Mouse (Mus musculus) forebrain, embryonic 13.5 days (tissue): ENCODE measurements around the gene Gm17535. TPM values are rescaled to one million over a fixed set of nuclear protein-coding genes. Genes with fewer than 3 reads are reported as not detected.
"Not testable (repeated sequence)": the region's sequence is repeated elsewhere in the genome, so short reads cannot be mapped to it uniquely, and the experiment has no call there.

ENCODE experiments used
- ATAC-seq: fragments of 200-750 bp; cut with Nextera tagmentation; 2 replicates; pipeline ENCODE4 v1.8.0; 2017
- H3K27ac ChIP-seq: fragments of 300-500 bp; sonication (generic); 2 replicates; pipeline ENCODE4 v1.5.1; 2015; ENCODE audit warnings: inconsistent platforms, mild to moderate bottlenecking, moderate library complexity
- H3K27me3 ChIP-seq: fragments of 300-500 bp; sonication (generic); 2 replicates; pipeline ENCODE4 v1.6.1; 2015; ENCODE audit warnings: mild to moderate bottlenecking, inconsistent platforms
- H3K36me3 ChIP-seq: fragments of 300-500 bp; sonication (generic); 2 replicates; pipeline ENCODE4 v1.6.1; 2015; ENCODE audit warnings: mild to moderate bottlenecking, inconsistent platforms; ENCODE audit not compliant: poor library complexity, severe bottlenecking
- H3K4me1 ChIP-seq: fragments of 300-500 bp; sonication (generic); 2 replicates; pipeline ENCODE4 v1.6.1; 2015; ENCODE audit warnings: inconsistent platforms
- H3K4me2 ChIP-seq: fragments of 300-500 bp; sonication (generic); 2 replicates; pipeline ENCODE4 v1.6.1; 2015; ENCODE audit warnings: inconsistent platforms, mild to moderate bottlenecking, moderate library complexity
- H3K4me3 ChIP-seq: fragments of 300-500 bp; sonication (generic); 2 replicates; pipeline ENCODE4 v1.5.1; 2015; ENCODE audit warnings: mild to moderate bottlenecking, inconsistent platforms
- H3K9ac ChIP-seq: fragments of 300-500 bp; sonication (generic); 2 replicates; pipeline ENCODE4 v1.6.1; 2015; ENCODE audit warnings: mild to moderate bottlenecking, inconsistent platforms
- H3K9me3 ChIP-seq: fragments of 300-500 bp; sonication (generic); replicated peaks from 2 replicates; pipeline ENCODE4 v1.6.1; 2016; ENCODE audit warnings: inconsistent platforms
- WGBS: fragments of 180-500 bp; shearing (Covaris S2); methylation state at CpG from one replicate; pipeline ENCODE4 v1.1.7; 2015; 5-methylcytosine and 5-hydroxymethylcytosine counted together
- polyA plus RNA-seq: library from polyadenylated mRNA; unstranded; fragments of >200 nt; fragmentation: Nextera tagmentation; extraction: Ambion mirVana; gene quantifications from 2 replicates; pipeline ENCODE4 v1.2.1, GENCODE M21; 2015

The Gm17535 gene
- polyA plus RNA-seq: not detected in 2 replicates

- not testable (repeated sequence) for H3K9ac ChIP-seq, H3K27ac ChIP-seq, H3K4me1 ChIP-seq, ATAC-seq, H3K36me3 ChIP-seq, H3K9me3 ChIP-seq, H3K27me3 ChIP-seq, H3K4me3 ChIP-seq, H3K4me2 ChIP-seq
- 54% methylated on average over 1 of the region's 8 CpGs for WGBS
Observed at GRCm38 (mm10) chr9:3034299-3034698, at the start of gene Gm17535. Gene Gm17535, plus strand, starts transcription at chr9:3034599.

GRCm38 (mm10) chr9:3000445-3000972 lies 33.9 kb upstream of the Gm17535 start, which contains the start of gene Gm10722:
Gene Gm10722, plus strand, starts transcription at chr9:3000922.
- H3K9ac ChIP-seq, H3K4me1 ChIP-seq, H3K4me3 ChIP-seq, H3K36me3 ChIP-seq, H3K4me2 ChIP-seq, H3K9me3 ChIP-seq, H3K27ac ChIP-seq, H3K27me3 ChIP-seq, ATAC-seq: not testable (repeated sequence)
- WGBS: 74% methylated on average over 12 of the region's 12 CpGs

GRCm38 (mm10) chr9:3001006-3001405 lies 33.4 kb upstream of the Gm17535 start:
- not testable (repeated sequence) for H3K9me3 ChIP-seq, H3K4me2 ChIP-seq, H3K4me1 ChIP-seq, H3K27ac ChIP-seq, H3K4me3 ChIP-seq, H3K36me3 ChIP-seq, ATAC-seq, H3K27me3 ChIP-seq, H3K9ac ChIP-seq
- 66% methylated on average over 8 of the region's 8 CpGs for WGBS

- 71% methylated on average over 9 of the region's 11 CpGs for WGBS
- not testable (repeated sequence) for H3K4me1 ChIP-seq, H3K36me3 ChIP-seq, H3K4me3 ChIP-seq, H3K9ac ChIP-seq, H3K27me3 ChIP-seq, H3K9me3 ChIP-seq, H3K4me2 ChIP-seq, H3K27ac ChIP-seq
- peak; percentile 86 for ATAC-seq
Observed at GRCm38 (mm10) chr9:3001948-3002659, 32.3 kb upstream of the Gm17535 start.

GRCm38 (mm10) chr9:3002794-3003396 lies 31.5 kb upstream of the Gm17535 start, which contains the start of gene Gm11168:
Gene Gm11168, plus strand, starts transcription at chr9:3003346.
- not testable (repeated sequence) for H3K4me1 ChIP-seq, H3K27ac ChIP-seq, H3K9ac ChIP-seq, H3K36me3 ChIP-seq, H3K27me3 ChIP-seq, ATAC-seq, H3K4me3 ChIP-seq, H3K4me2 ChIP-seq
- WGBS: 76% methylated on average over 6 of the region's 14 CpGs
- H3K9me3 ChIP-seq: peaks cover 11% of the 10 kb centered on the region

GRCm38 (mm10) chr9:3006179-3006578 lies 28.2 kb upstream of the Gm17535 start:
- not testable (repeated sequence) for H3K27ac ChIP-seq, H3K4me1 ChIP-seq, H3K4me3 ChIP-seq, H3K36me3 ChIP-seq, H3K9ac ChIP-seq, H3K4me2 ChIP-seq, ATAC-seq, H3K27me3 ChIP-seq
- WGBS: 76% methylated on average over 1 of the region's 5 CpGs
- peaks cover 11% of the 10 kb centered on the region for H3K9me3 ChIP-seq

- H3K36me3 ChIP-seq, H3K4me1 ChIP-seq, H3K27ac ChIP-seq, H3K27me3 ChIP-seq, H3K4me2 ChIP-seq, H3K4me3 ChIP-seq, H3K9ac ChIP-seq: not testable (repeated sequence)
- ATAC-seq: peak; percentile 71
- WGBS: 75% methylated on average over 8 of the region's 8 CpGs
- peaks cover 11% of the 10 kb centered on the region for H3K9me3 ChIP-seq
Observed at GRCm38 (mm10) chr9:3006636-3007035, 27.8 kb upstream of the Gm17535 start.

GRCm38 (mm10) chr9:3007272-3007671 lies 27.1 kb upstream of the Gm17535 start:
- 0 out of 2 replicates have a peak, but pooled peaks have one; percentile 14 for ATAC-seq
- WGBS: 78% methylated on average over 8 of the region's 9 CpGs

GRCm38 (mm10) chr9:3009331-3009730 lies 25.1 kb upstream of the Gm17535 start:
- no CpG with 5 or more reads among the region's 5 CpGs for WGBS
- H3K27ac ChIP-seq: not testable (repeated sequence)
- ATAC-seq: peak; percentile 35; the same call in 1 of the 2 replicates

More at GRCm38 (mm10) chr9:3007272-3007671, 27.1 kb upstream of the Gm17535 start:
- not testable (repeated sequence) for H3K9me3 ChIP-seq, H3K27me3 ChIP-seq, H3K4me2 ChIP-seq, H3K27ac ChIP-seq, H3K4me3 ChIP-seq, H3K9ac ChIP-seq, H3K36me3 ChIP-seq, H3K4me1 ChIP-seq

GRCm38 (mm10) chr9:3012054-3012621 lies 22.3 kb upstream of the Gm17535 start:
- not testable (repeated sequence) for H3K4me2 ChIP-seq, ATAC-seq, H3K36me3 ChIP-seq, H3K27me3 ChIP-seq, H3K9me3 ChIP-seq, H3K9ac ChIP-seq, H3K27ac ChIP-seq, H3K4me1 ChIP-seq, H3K4me3 ChIP-seq
- 89% methylated on average over 3 of the region's 7 CpGs for WGBS

More at GRCm38 (mm10) chr9:3009331-3009730, 25.1 kb upstream of the Gm17535 start:
- not testable (repeated sequence) for H3K4me3 ChIP-seq, H3K9ac ChIP-seq, H3K4me1 ChIP-seq, H3K27me3 ChIP-seq, H3K36me3 ChIP-seq, H3K9me3 ChIP-seq, H3K4me2 ChIP-seq

GRCm38 (mm10) chr9:3012733-3013279 lies 21.6 kb upstream of the Gm17535 start, which contains the start of gene Gm10721:
Gene Gm10721, plus strand, starts transcription at chr9:3013140.
- not testable (repeated sequence) for H3K27me3 ChIP-seq, H3K9ac ChIP-seq, H3K4me1 ChIP-seq, H3K36me3 ChIP-seq, H3K4me2 ChIP-seq, H3K4me3 ChIP-seq, H3K9me3 ChIP-seq, H3K27ac ChIP-seq
- no CpG with 5 or more reads among the region's 11 CpGs for WGBS
- ATAC-seq: peak; percentile 45; the same call in 1 of the 2 replicates

GRCm38 (mm10) chr9:3015354-3015753 lies 19.0 kb upstream of the Gm17535 start, which contains the start of gene Gm10720:
Gene Gm10720, plus strand, starts transcription at chr9:3015654.
- H3K36me3 ChIP-seq, H3K4me2 ChIP-seq, H3K4me3 ChIP-seq, H3K9me3 ChIP-seq, ATAC-seq, H3K27ac ChIP-seq, H3K9ac ChIP-seq, H3K4me1 ChIP-seq, H3K27me3 ChIP-seq: not testable (repeated sequence)
- WGBS: 65% methylated on average over 5 of the region's 9 CpGs
